Mouse (Mus musculus) natural killer cell, adult 2 months (primary cell): Measurements from ENCODE around the gene Hspa2.
"Not testable (repeated sequence)": the region's sequence is repeated elsewhere in the genome, so short reads cannot be mapped to it uniquely, and the experiment has no call there.

Experiments used
- DNase-seq, 2 experiments: peaks; one replicate each; pipeline ENCODE4 v3.0.0; 2022; ENCODE audit warnings: low spot score in 2 of 2

The Hspa2 gene

GRCm38 (mm10) chr12:76434111-76434510 lies 30.1 kb downstream of the Hspa2 start:
- no peak for DNase-seq

GRCm38 (mm10) chr12:76435084-76435483 lies 31.1 kb downstream of the Hspa2 start:
- DNase-seq, result no peak

GRCm38 (mm10) chr12:76435549-76435948 lies 31.6 kb downstream of the Hspa2 start:
- DNase-seq, result no peak

GRCm38 (mm10) chr12:76443488-76443887 lies 39.5 kb downstream of the Hspa2 start:
- DNase-seq, result not testable (repeated sequence)

- DNase-seq, result no peak
These were observed 40.4 kb downstream of the Hspa2 start for GRCm38 (mm10) chr12:76444359-76444772.

GRCm38 (mm10) chr12:76444862-76445261 lies 40.9 kb downstream of the Hspa2 start:
- DNase-seq, result no peak

GRCm38 (mm10) chr12:76446201-76446600 lies 42.2 kb downstream of the Hspa2 start:
- no peak for DNase-seq

GRCm38 (mm10) chr12:76448127-76448526 lies 44.2 kb downstream of the Hspa2 start:
- no peak for DNase-seq

GRCm38 (mm10) chr12:76452203-76452602 lies 48.2 kb downstream of the Hspa2 start:
- no peak for DNase-seq
